Mouse (Mus musculus) adrenal gland, adult 8-10 months (tissue): Measurements from ENCODE around the gene Rpap2. TPM values are rescaled to one million over a fixed set of nuclear protein-coding genes. Genes with fewer than 3 reads are reported as not detected.
A peak's percentile ranks its signal among the peaks of the same experiment; 100 is the strongest.

Experiments used
- DNase-seq: peaks from one replicate; pipeline ENCODE4 v3.0.0; 2022
- total RNA-seq, 4 experiments: library from RNA; stranded (reverse); gene quantifications; 2 replicates each; pipeline ENCODE4 v1.2.4; 2022

Rpap2 gene
- total RNA-seq, 4 experiments from 2014 or later = 17.8 to 21.2 (median 19.9) TPM

DNA sequence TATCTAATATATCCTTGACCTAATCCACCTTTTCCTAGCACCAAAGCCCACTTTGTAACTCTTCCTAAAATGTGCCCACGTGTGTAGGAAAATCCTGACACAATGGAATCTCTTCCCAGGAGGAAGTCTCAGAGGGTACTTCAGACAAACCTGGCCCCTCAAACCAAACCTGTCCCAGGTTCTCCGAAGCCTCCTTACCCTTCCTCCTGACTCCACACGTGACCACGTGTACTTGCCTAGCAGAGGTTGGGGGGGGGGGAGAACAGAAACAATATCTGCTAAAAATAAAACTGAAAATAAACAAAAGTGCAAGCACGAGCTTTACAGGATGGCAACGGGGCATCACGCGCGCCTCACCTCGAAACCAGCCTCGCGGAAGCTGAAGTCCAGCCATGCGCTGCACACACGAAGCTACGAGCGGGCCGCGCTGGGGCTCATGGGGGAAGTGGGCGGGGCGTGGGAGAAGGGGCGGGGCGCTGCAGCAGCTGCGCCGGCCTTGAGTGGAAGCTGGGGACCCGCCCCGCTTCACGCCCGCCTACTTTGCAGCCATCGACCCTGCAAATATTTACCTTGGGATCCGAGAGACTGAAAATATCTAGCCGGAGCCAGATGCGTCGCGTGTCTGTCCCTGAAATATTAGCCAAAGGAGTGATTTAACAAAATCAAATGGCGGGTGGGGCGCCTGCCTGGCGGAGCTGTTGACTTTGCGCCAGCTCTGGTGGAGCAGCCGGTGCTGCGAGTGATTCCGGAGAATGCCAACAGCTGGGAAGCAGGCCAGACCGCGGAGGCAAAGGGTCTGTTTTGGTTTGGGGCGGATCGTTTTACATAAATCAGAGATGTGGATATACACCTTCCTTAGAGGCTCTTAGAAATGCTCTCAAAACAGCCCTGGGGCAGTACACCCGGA is 90.7 kb downstream of the Rpap2 start:
- peak; percentile 39 for DNase-seq

DNA sequence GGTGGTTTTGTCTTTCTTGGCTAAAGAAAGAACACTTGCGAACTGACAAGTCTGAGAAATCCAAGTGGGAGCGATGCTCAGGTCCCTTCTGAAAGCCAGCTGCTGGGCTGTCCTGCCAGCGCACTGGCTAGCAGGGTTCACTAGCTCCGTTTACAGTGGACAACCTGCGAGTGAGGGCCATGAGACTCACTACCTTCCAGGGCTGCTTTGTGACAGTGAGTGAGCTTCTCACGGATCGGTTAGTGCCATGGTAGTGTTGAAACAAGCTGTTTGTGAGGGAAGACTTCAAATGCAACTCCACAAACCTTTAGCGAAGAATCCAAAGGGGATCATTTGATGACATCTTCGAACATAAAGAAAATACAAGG is 91.3 kb downstream of the Rpap2 start:
- no peak for DNase-seq

DNA sequence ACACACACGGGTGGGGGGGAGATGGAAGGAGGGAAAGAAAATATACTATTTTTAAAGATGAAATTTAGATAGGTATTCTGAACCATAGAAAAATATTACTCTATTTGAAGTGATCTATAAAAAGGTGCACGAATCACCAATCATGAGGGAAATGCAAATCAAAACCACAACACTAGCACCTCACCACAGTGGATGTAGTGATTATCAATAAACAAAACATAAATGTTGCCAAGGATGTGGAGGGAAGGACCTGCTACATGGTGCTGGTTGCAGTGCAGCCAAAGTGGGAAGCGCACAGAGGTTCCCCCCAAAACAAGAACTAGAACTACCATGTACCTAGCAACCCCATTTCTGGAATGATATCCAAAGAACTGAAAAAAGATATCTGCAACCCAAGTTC is 97.8 kb downstream of the Rpap2 start:
- no peak for DNase-seq

DNA sequence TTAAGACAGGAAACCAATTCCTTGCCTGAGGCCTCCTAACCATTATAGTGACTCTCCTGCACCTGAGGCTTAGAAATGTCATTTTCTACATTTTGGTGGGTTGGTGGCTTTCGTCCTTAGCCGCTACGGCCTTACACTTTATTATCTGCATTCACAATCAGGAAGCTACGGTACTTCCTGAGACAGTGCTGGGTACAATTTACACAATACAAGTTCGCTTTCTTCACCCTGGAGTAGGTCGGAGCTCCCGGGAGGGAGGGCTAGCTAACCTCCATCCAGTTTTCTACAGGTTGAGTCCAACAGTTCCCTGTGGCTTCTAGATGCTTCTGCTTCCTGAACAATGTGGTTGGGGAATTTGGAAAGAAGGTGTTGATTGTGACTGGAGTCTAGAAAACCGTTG is 101.7 kb downstream of the Rpap2 start:
- DNase-seq = no peak

DNA sequence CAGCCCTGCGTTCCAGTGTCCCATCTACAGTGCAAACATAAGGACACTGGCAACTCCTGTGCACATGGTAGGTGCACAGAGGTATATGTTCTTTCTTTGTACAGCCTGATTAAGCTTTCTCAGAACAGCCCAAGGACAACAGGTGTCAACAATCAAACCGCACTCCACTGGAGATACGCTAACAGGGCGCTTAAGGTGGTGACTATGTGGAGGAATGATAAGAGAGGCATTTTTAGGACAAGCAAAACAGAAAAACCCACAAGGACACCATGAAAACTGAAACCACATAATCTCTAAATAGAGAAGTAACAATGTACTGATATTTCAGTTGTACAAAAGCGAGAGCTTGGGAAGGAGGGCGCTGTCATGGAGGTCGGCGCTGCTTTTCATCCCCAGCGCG is 103.7 kb downstream of the Rpap2 start:
- no peak for DNase-seq

DNA sequence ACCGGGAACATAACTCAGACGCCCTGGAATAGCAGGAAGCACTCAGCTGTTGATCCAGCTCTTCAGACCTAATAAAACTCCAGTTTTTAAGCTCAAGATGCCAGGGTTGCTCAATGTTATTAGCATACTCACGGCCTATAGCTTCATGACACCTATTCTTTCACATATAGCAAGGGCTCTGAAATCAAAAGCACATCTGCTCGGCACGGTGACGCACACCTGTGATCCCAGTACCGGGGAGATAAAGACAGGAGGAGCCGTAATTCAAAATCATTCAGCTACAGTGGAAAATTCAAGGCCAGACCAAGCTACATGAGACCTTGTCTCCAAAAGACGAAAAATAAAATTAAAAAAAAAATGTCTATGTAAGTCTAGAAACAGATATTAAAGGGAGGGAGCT is 104.5 kb downstream of the Rpap2 start:
- DNase-seq = no peak

DNA sequence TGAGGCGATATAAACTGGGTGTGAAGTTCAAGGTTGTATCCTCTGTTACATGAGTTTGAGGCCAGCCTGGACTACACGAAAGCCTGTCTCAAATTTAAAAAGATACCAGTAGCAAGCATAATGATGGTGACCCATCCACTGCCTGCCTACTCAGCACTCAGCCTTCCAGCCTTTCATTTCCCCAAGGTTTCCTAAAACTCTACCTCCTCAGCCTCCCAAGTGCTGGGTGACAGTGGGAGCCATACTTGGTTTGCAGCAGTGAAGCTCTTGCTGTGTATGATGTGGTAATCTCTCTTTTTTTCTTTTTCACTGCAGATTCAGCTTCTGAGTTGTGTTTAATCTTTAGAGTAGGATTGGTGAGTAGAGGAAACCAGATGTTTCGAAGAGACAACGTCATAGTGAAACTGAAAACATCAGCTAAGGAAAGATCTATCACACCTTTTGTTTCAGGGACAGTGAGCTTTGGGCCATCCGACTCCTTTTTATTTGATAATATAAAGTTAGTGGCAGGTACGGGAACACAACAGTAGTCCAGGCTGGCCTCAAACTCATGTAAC is 106.1 kb downstream of the Rpap2 start:
- no peak for DNase-seq

DNA sequence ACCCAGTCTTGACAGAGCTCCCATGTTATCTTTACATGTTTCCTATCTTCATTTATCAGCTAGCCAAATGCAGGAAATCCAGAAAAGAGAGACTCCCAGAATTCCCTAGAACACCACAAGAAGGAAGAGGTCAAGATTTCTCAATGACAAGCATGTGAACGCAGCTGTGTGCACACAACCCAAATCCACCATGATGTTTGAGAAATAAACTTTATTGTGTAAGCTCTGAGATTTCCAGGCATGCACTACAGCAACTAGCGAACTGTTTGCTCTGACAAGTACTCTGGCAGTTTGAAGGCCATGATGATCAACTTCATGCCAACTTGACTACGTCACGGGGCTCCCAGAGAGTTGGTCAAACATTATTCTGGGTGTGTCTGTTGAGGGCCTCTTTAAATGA is 108.6 kb downstream of the Rpap2 start:
- DNase-seq = no peak

DNA sequence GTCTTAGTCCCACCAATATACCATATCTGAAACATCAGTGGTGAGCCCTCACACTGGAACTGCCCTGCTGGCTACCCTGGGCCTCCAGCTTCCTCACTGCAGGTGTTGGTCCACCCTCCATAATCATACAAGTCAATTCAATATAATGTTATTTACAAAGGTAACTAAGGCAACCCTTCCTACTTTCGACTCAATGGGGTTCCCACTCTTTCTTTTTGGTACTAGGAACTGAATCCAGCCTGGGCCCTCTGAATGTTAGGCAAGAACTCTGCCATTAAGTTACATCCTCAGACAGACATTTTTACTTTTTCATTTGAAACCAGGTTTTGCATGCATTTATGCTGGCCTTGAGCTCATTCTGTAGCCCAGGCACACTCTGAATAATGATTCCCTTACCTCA is 109.1 kb downstream of the Rpap2 start:
- DNase-seq = no peak

DNA sequence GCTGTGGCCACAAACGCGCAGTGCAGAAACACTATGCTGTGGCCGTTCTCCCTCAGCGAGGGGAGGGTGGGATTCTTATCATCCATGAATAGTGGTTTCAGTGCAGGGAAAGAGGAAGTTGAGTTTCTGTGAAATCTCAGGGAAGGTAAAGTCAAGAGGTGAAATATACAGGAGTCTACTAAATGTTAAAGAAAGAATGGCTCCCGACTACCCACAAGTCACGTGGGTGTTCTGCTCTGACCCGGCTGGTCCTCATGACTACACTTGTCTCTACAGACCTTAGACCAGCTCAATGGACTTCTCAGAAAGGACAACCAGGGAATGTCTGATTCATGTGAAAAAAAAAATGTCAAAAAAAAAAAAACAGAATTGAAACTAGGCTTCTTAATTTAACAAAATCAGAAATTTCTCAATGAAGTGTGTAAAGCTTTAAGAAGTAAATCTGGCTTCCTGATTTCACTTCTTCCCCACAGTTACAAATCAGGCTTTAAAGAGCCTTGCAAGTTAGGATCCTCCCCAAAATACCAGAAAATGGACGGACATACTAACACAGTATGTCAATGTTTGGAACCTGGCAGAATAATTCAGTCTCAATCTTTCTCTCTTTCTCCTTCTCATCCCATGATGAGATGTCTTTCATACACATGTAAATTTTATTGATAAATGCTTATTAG is 111.1 kb downstream of the Rpap2 start:
- no peak for DNase-seq

Other genes starting within 250 kb of the Rpap2 start
- 1 to 10 TPM; 1.4 to 3.1 (median 2.1) TPM for gene Ephx4, start 194.6 kb upstream of the Rpap2 start, total RNA-seq
- not detected for gene Lpcat2b, start 165.8 kb upstream of the Rpap2 start, total RNA-seq
- 10 to 100 TPM in 1 of 4 experiments, 1 to 10 TPM in 3; 5.1 to 11.5 (median 8.9) TPM for gene Btbd8, start 159.4 kb upstream of the Rpap2 start, total RNA-seq
- gene Gm42669, start 89.8 kb upstream of the Rpap2 start, total RNA-seq = under 1 TPM in 2 of 4 experiments, not detected in 2; 0.12 to 0.19 TPM
- under 1 TPM in 2 of 4 experiments, not detected in 2; 0.14 to 0.30 TPM for gene 1700028K03Rik, start 62.7 kb upstream of the Rpap2 start, total RNA-seq
- gene Glmn, start 515 bp downstream of the Rpap2 start, total RNA-seq = 10 to 100 TPM in 3 of 4 experiments, 1 to 10 TPM in 1; 8.0 to 16.3 (median 11.5) TPM
- under 1 TPM in 2 of 4 experiments, not detected in 2; 0.09 to 0.17 TPM for gene Gfi1, start 128.7 kb downstream of the Rpap2 start, total RNA-seq
- not detected for gene Ube2d2b, start 232.7 kb downstream of the Rpap2 start, total RNA-seq